Mouse (Mus musculus) hindbrain, embryonic 15.5 days (tissue): ENCODE measurements around the gene Tmem267. TPM values are rescaled to one million over a fixed set of nuclear protein-coding genes. Genes with fewer than 3 reads are reported as not detected.

Experiments
- ATAC-seq: fragments of 200-750 bp; cut with Nextera tagmentation; 2 replicates; pipeline ENCODE4 v1.8.0; 2017; ENCODE audit warnings: low read depth, moderate number of reproducible peaks, moderate TSS enrichment; ENCODE audit not compliant: low FRiP score
- H3K27ac ChIP-seq: fragments of 300-500 bp; sonication (generic); replicated peaks from 2 replicates; pipeline ENCODE4 v1.5.1; 2015; ENCODE audit warnings: mild to moderate bottlenecking, inconsistent platforms
- H3K27me3 ChIP-seq: fragments of 300-500 bp; sonication (generic); 2 replicates; pipeline ENCODE4 v1.6.1; 2015; ENCODE audit warnings: control low read depth, inconsistent platforms
- H3K36me3 ChIP-seq: fragments of 300-500 bp; sonication (generic); 2 replicates; pipeline ENCODE4 v1.6.1; 2015; ENCODE audit warnings: control low read depth, inconsistent platforms
- H3K4me1 ChIP-seq: fragments of 300-500 bp; sonication (generic); replicated peaks from 2 replicates; pipeline ENCODE4 v1.6.1; 2015; ENCODE audit warnings: control low read depth, inconsistent platforms
- H3K4me2 ChIP-seq: fragments of 300-500 bp; sonication (generic); 2 replicates; pipeline ENCODE4 v1.6.1; 2015; ENCODE audit warnings: moderate library complexity, mild to moderate bottlenecking, inconsistent platforms
- H3K4me3 ChIP-seq: fragments of 300-500 bp; sonication (generic); 2 replicates; pipeline ENCODE4 v1.5.1; 2015; ENCODE audit warnings: mild to moderate bottlenecking, inconsistent platforms
- H3K9ac ChIP-seq: fragments of 300-500 bp; sonication (generic); 2 replicates; pipeline ENCODE4 v1.6.1; 2015; ENCODE audit warnings: inconsistent platforms
- H3K9me3 ChIP-seq: fragments of 300-500 bp; sonication (generic); 2 replicates; pipeline ENCODE4 v1.6.1; 2016; ENCODE audit warnings: control low read depth, inconsistent platforms
- WGBS: fragments of 180-500 bp; shearing (Covaris S2); methylation state at CpG from one replicate; pipeline ENCODE4 v1.1.7; 2015; 5-methylcytosine and 5-hydroxymethylcytosine counted together
- polyA plus RNA-seq: library from polyadenylated mRNA; unstranded; fragments of >200 nt; fragmentation: Nextera tagmentation; extraction: Ambion mirVana; gene quantifications from 2 replicates; pipeline ENCODE4 v1.2.1, GENCODE M21; 2015

The Tmem267 gene
- polyA plus RNA-seq, 1 experiment from 2014 or later: 4.5 TPM

GRCm38 (mm10) chr13:119649699-119650046, 161.8 kb downstream of the Tmem267 start:
- Histone ChIP-seq H3K27ac (peak overlapping the region; percentile 57), H3K27me3 (no peaks in the 10 kb centered on the region), H3K4me2 (0 out of 2 replicates have a peak overlapping the region, but pooled peaks have one; percentile 5), H3K4me1 (no peaks in the 10 kb centered on the region), H3K9ac (no peak overlapping the region), H3K36me3 (no peaks in the 10 kb centered on the region), H3K9me3 (no peaks in the 10 kb centered on the region), H3K4me3 (no peak overlapping the region)
- ATAC-seq: peak; percentile 70; the same call in 1 of the 2 replicates
- 75% methylated on average over 1 of the region's 1 CpGs for WGBS

GRCm38 (mm10) chr13:119654734-119655133, 166.9 kb downstream of the Tmem267 start:
- no peaks in the 10 kb centered on the region for H3K4me1 ChIP-seq
- no peak overlapping the region for H3K27ac ChIP-seq
- no peak overlapping the region for H3K4me2 ChIP-seq
- WGBS: 93% methylated on average over 2 of the region's 2 CpGs
- H3K27me3 ChIP-seq: no peaks in the 10 kb centered on the region
- no peaks in the 10 kb centered on the region for H3K36me3 ChIP-seq
- no peak overlapping the region for H3K4me3 ChIP-seq
- ATAC-seq: no peak
- no peak overlapping the region for H3K9ac ChIP-seq
- H3K9me3 ChIP-seq: no peaks in the 10 kb centered on the region

- H3K27ac ChIP-seq: no peak overlapping the region
Observed at GRCm38 (mm10) chr13:119656246-119656645, 168.4 kb downstream of the Tmem267 start.

GRCm38 (mm10) chr13:119656846-119657416, 169.1 kb downstream of the Tmem267 start:
- no peaks in the 10 kb centered on the region for H3K36me3 ChIP-seq
- H3K4me3 ChIP-seq: no peak overlapping the region
- H3K9ac ChIP-seq: no peak overlapping the region
- WGBS: 87% methylated on average over 6 of the region's 6 CpGs
- no peak for ATAC-seq
- no peaks in the 10 kb centered on the region for H3K9me3 ChIP-seq
- H3K27ac ChIP-seq: no peak overlapping the region
- H3K4me1 ChIP-seq: no peaks in the 10 kb centered on the region
- H3K4me2 ChIP-seq: no peak overlapping the region
- no peaks in the 10 kb centered on the region for H3K27me3 ChIP-seq

More at GRCm38 (mm10) chr13:119656246-119656645, 168.4 kb downstream of the Tmem267 start:
- H3K27me3 ChIP-seq: no peaks in the 10 kb centered on the region
- no peaks in the 10 kb centered on the region for H3K9me3 ChIP-seq
- H3K9ac ChIP-seq: no peak overlapping the region
- 79% methylated on average over 2 of the region's 2 CpGs for WGBS
- H3K4me2 ChIP-seq: no peak overlapping the region
- ATAC-seq: no peak
- H3K4me1 ChIP-seq: no peaks in the 10 kb centered on the region
- no peak overlapping the region for H3K4me3 ChIP-seq
- no peaks in the 10 kb centered on the region for H3K36me3 ChIP-seq

Other genes starting within 250 kb of the Tmem267 start
- 135 and 144 TPM in 2 replicates for gene Paip1, start 59.4 kb upstream of the Tmem267 start, polyA plus RNA-seq
- 82.7 and 84.3 TPM in 2 replicates for gene 4833420G17Rik, start 25.3 kb upstream of the Tmem267 start, polyA plus RNA-seq
- gene 3110070M22Rik, start 344 bp downstream of the Tmem267 start, polyA plus RNA-seq: 1.3 and 2.1 TPM in 2 replicates
- 0.18 and 0.62 TPM in 2 replicates for gene Ccl28, start 135.8 kb downstream of the Tmem267 start, polyA plus RNA-seq
- gene Hmgcs1, start 202.3 kb downstream of the Tmem267 start, polyA plus RNA-seq: 514 and 529 TPM in 2 replicates